Mouse (Mus musculus) brain, embryonic 14.5 days (tissue): ENCODE results near the gene Gm28372.

ENCODE experiments used
- CTCF ChIP-seq: fragments of 200-500 bp; IDR thresholded peaks from 2 replicates; pipeline ENCODE4 v1.5.1; 2012; ENCODE audit warnings: inconsistent platforms, mild to moderate bottlenecking, moderate library complexity, borderline replicate concordance; ENCODE audit not compliant: insufficient read depth, insufficient read length; ENCODE audit errors: extremely low read depth
- POLR2A ChIP-seq: fragments of 200-500 bp; IDR thresholded peaks from 2 replicates; pipeline ENCODE4 v1.6.1; 2012; ENCODE audit warnings: mild to moderate bottlenecking, inconsistent platforms, borderline replicate concordance; ENCODE audit not compliant: poor library complexity, insufficient read depth, insufficient read length, severe bottlenecking; ENCODE audit errors: extremely low read depth

- TF ChIP-seq CTCF (no peak), POLR2A (no peak)
Observed at GRCm38 (mm10) chr2:130429851-130430250, 24.8 kb downstream of the Gm28372 start.
